Mouse (Mus musculus) lung, postnatal 0 days (tissue): ENCODE results near the gene Palm2.

Experiments
- CTCF ChIP-seq: IDR thresholded peaks from 2 replicates; pipeline ENCODE4 v1.5.1; 2016; ENCODE audit warnings: antibody characterized with exemption, mild to moderate bottlenecking
- EP300 ChIP-seq: IDR thresholded peaks from 2 replicates; pipeline ENCODE4 v1.6.1; 2016; ENCODE audit warnings: antibody characterized with exemption, mild to moderate bottlenecking, control low read depth

DNA sequence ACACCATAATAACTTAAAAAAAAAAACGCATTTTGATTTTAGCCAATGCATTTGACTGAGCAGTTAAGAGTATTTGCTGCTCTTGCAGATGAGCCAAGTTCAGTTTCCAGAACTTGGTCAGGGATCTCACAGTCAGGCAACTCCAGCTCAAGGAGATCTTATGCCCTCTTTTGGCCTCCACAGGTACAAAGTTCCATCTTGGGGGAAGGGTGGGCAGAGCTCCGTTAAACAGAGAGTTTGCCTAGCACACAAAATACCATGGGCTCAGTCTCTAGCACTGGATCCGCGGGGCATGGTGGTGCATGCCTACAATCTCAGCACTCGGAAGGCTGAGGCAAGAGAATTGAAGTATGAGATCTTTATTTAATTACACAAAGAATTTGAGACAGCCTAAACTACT lies 298.3 kb downstream of the Palm2 start:
- TF ChIP-seq CTCF (no peak), EP300 (no peak)
